Mouse (Mus musculus) intestine, embryonic 14.5 days (tissue): ENCODE measurements around the gene Cry2. TPM values are rescaled to one million over a fixed set of nuclear protein-coding genes. Genes with fewer than 3 reads are reported as not detected.
"Not testable (repeated sequence)": the region's sequence is repeated elsewhere in the genome, so short reads cannot be mapped to it uniquely, and the experiment has no call there.

Source experiments
- ATAC-seq: fragments of 200-750 bp; cut with Nextera tagmentation; replicated peaks from 2 replicates; pipeline ENCODE4 v1.8.0; 2017; ENCODE audit warnings: low read depth, moderate number of reproducible peaks, moderate TSS enrichment, moderate library complexity; ENCODE audit not compliant: low FRiP score, low TSS enrichment
- DNase-seq: peaks from one replicate; pipeline ENCODE4 v3.0.0-alpha.2; 2018; ENCODE audit warnings: low spot score
- H3K27ac ChIP-seq: fragments of 300-500 bp; sonication (generic); 2 replicates; pipeline ENCODE4 v1.5.1; 2014; ENCODE audit warnings: low read depth, mild to moderate bottlenecking, control low read depth
- H3K27me3 ChIP-seq: fragments of 300-500 bp; sonication (generic); replicated peaks from 2 replicates; pipeline ENCODE4 v1.6.1; 2014; ENCODE audit warnings: low read length, control low read depth; ENCODE audit not compliant: control insufficient read depth, insufficient read depth
- H3K36me3 ChIP-seq: fragments of 300-500 bp; sonication (generic); 2 replicates; pipeline ENCODE4 v1.6.1; 2014; ENCODE audit warnings: low read length, control low read depth; ENCODE audit not compliant: control insufficient read depth, insufficient read depth
- H3K4me1 ChIP-seq: fragments of 300-500 bp; sonication (generic); replicated peaks from 2 replicates; pipeline ENCODE4 v1.6.1; 2014; ENCODE audit warnings: low read length, control low read depth, mixed read lengths; ENCODE audit not compliant: control insufficient read depth, insufficient read depth
- H3K4me2 ChIP-seq: fragments of 300-500 bp; sonication (generic); 2 replicates; pipeline ENCODE4 v1.6.1; 2014; ENCODE audit warnings: low read length
- H3K4me3 ChIP-seq: fragments of 300-500 bp; sonication (generic); 2 replicates; pipeline ENCODE4 v1.5.1; 2014; ENCODE audit warnings: low read depth, low read length, control low read depth, mixed read lengths
- H3K9ac ChIP-seq: fragments of 300-500 bp; sonication (generic); 2 replicates; pipeline ENCODE4 v1.6.1; 2014; ENCODE audit warnings: mild to moderate bottlenecking, low read length
- H3K9me3 ChIP-seq: fragments of 300-500 bp; sonication (generic); 2 replicates; pipeline ENCODE4 v1.6.1; 2016; ENCODE audit warnings: low read length, control low read depth; ENCODE audit not compliant: control insufficient read depth
- WGBS: fragments of 180-500 bp; shearing (Covaris S2); extraction: QIAGEN DNeasy Blood & Tissue Kit; methylation state at CpG from one replicate; pipeline ENCODE4 v1.1.7; 2014; 5-methylcytosine and 5-hydroxymethylcytosine counted together
- polyA plus RNA-seq: library from polyadenylated mRNA; unstranded; fragments of >200 nt; fragmentation: Nextera tagmentation; extraction: Ambion mirVana; gene quantifications from 2 replicates; pipeline ENCODE4 v1.2.1, GENCODE M21; 2014

Gene Cry2
- polyA plus RNA-seq, 1 experiment from 2014 or later: 16.7 TPM

- WGBS: 4% methylated on average over 22 of the region's 22 CpGs
- Histone ChIP-seq H3K9me3 (no peaks in the 10 kb centered on the region), H3K36me3 (peaks cover 13% of the 10 kb centered on the region), H3K4me2 (peak overlapping the region; percentile 83), H3K27ac (no peak overlapping the region), H3K4me1 (0 out of 2 replicates have a peak, but pooled peaks cover 6% of the 10 kb centered on the region), H3K4me3 (peak overlapping the region; percentile 53), H3K9ac (peak overlapping the region; percentile 47), H3K27me3 (peaks cover 7% of the 10 kb centered on the region; the same call in 1 of the 2 replicates)
- peak; percentile 12; the same call in 1 of the 2 replicates for ATAC-seq
- no peak for DNase-seq
These were observed 33.2 kb downstream of the Cry2 start for GRCm38 (mm10) chr2:92400682-92401081.

- not testable (repeated sequence) for H3K4me1 ChIP-seq, H3K9me3 ChIP-seq, H3K27me3 ChIP-seq, H3K4me2 ChIP-seq, DNase-seq, H3K9ac ChIP-seq, H3K4me3 ChIP-seq, ATAC-seq, H3K27ac ChIP-seq, H3K36me3 ChIP-seq
- WGBS: 63% methylated on average over 4 of the region's 4 CpGs
These were observed 34.0 kb downstream of the Cry2 start for GRCm38 (mm10) chr2:92399877-92400276.

GRCm38 (mm10) chr2:92397436-92397835, 36.4 kb downstream of the Cry2 start:
- no peak overlapping the region for H3K4me3 ChIP-seq
- ATAC-seq (no peak), DNase-seq (no peak)
- peaks cover 7% of the 10 kb centered on the region; the same call in 1 of the 2 replicates for H3K27me3 ChIP-seq
- peaks cover 13% of the 10 kb centered on the region for H3K4me1 ChIP-seq
- H3K9me3 ChIP-seq: no peaks in the 10 kb centered on the region
- H3K9ac ChIP-seq: no peak overlapping the region
- 58% methylated on average over 1 of the region's 1 CpGs for WGBS
- no peak overlapping the region for H3K27ac ChIP-seq
- H3K36me3 ChIP-seq: no peaks in the 10 kb centered on the region
- H3K4me2 ChIP-seq: no peak overlapping the region

GRCm38 (mm10) chr2:92395535-92395934, 38.3 kb downstream of the Cry2 start:
- H3K36me3 ChIP-seq: no peaks in the 10 kb centered on the region
- no peak overlapping the region for H3K9ac ChIP-seq
- no peak overlapping the region for H3K4me3 ChIP-seq
- no peak for DNase-seq
- H3K9me3 ChIP-seq: no peaks in the 10 kb centered on the region
- H3K4me1 ChIP-seq: peaks cover 24% of the 10 kb centered on the region
- ATAC-seq: no peak
- WGBS: 79% methylated on average over 3 of the region's 3 CpGs
- H3K27ac ChIP-seq: no peak overlapping the region
- H3K4me2 ChIP-seq: no peak overlapping the region
- H3K27me3 ChIP-seq: peaks cover 3% of the 10 kb centered on the region; the same call in 1 of the 2 replicates

- Histone ChIP-seq H3K4me2 (peak overlapping the region; percentile 63), H3K4me3 (peak overlapping the region; percentile 34), H3K27me3 (no peaks in the 10 kb centered on the region), H3K27ac (peak overlapping the region; percentile 71), H3K36me3 (no peaks in the 10 kb centered on the region), H3K4me1 (peaks cover 38% of the 10 kb centered on the region), H3K9me3 (no peaks in the 10 kb centered on the region), H3K9ac (peak overlapping the region; percentile 46)
- peak; percentile 68 for DNase-seq
- ATAC-seq: no peak
- 2% methylated on average over 26 of the region's 26 CpGs for WGBS
These were observed 41.3 kb downstream of the Cry2 start for GRCm38 (mm10) chr2:92392318-92393264.

- ATAC-seq (no peak), DNase-seq (no peak)
- H3K27me3 ChIP-seq: no peaks in the 10 kb centered on the region
- H3K4me2 ChIP-seq: peak overlapping the region; percentile 63
- peaks cover 38% of the 10 kb centered on the region for H3K4me1 ChIP-seq
- H3K9me3 ChIP-seq: no peaks in the 10 kb centered on the region
- H3K36me3 ChIP-seq: 0 out of 2 replicates have a peak, but pooled peaks cover 6% of the 10 kb centered on the region
- 20% methylated on average over 11 of the region's 11 CpGs for WGBS
- H3K4me3 ChIP-seq: peak overlapping the region; percentile 34
- peak overlapping the region; percentile 71 for H3K27ac ChIP-seq
- peak overlapping the region; percentile 46 for H3K9ac ChIP-seq
These were observed 42.0 kb downstream of the Cry2 start for GRCm38 (mm10) chr2:92391703-92392317.

- Histone ChIP-seq H3K9ac (no peak overlapping the region), H3K4me1 (peaks cover 38% of the 10 kb centered on the region), H3K36me3 (peaks cover 13% of the 10 kb centered on the region), H3K27ac (no peak overlapping the region), H3K9me3 (no peaks in the 10 kb centered on the region), H3K4me3 (no peak overlapping the region), H3K27me3 (no peaks in the 10 kb centered on the region), H3K4me2 (peak overlapping the region; percentile 63; the same call in 1 of the 2 replicates)
- ATAC-seq (no peak), DNase-seq (no peak)
- WGBS: 90% methylated on average over 8 of the region's 8 CpGs
These were observed 42.7 kb downstream of the Cry2 start for GRCm38 (mm10) chr2:92391116-92391515.

GRCm38 (mm10) chr2:92390206-92390930, 43.5 kb downstream of the Cry2 start:
- H3K36me3 ChIP-seq: peaks cover 20% of the 10 kb centered on the region
- no peak for DNase-seq
- H3K27ac ChIP-seq: no peak overlapping the region
- H3K4me2 ChIP-seq: no peak overlapping the region; the same call in 1 of the 2 replicates
- ATAC-seq: no peak
- H3K9me3 ChIP-seq: no peaks in the 10 kb centered on the region
- H3K4me3 ChIP-seq: no peak overlapping the region
- peaks cover 38% of the 10 kb centered on the region for H3K4me1 ChIP-seq
- 75% methylated on average over 6 of the region's 6 CpGs for WGBS
- no peak overlapping the region for H3K9ac ChIP-seq
- no peaks in the 10 kb centered on the region for H3K27me3 ChIP-seq
